Mouse (Mus musculus) lung, adult 18-20 months (tissue): ENCODE data around the gene Klk11.

Source experiments
- DNase-seq, 2 experiments: peaks; one replicate each; pipeline ENCODE4 v3.0.0; 2022; ENCODE audit warnings: mixed read lengths in 2 of 2

Gene Klk11

DNA sequence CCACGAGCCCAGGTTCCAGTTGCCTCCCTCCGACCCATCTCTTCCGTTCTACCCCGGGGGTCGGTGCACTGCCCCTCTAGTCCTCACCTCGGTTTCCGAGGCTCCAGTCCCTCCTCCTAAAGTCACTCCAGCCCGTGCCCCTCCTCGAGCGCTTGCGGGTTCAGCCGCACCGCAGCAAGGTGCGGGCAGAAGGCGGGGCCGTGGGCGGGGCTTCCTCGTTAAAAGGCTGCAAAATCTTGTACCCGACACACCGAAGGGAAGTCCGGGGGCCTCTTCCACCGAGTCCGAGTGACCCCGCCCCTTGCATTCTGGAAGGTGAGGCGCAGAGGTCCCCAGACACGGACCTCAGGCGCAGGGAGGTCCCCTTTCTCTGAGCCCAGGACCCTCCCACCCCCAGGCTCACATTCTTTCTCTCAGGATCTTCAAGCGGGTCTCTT, 22.9 kb downstream of the Klk11 start, which contains the start of gene Klk8:
Gene Klk8, plus strand, starts transcription at position 245 of the 437 bp plus-strand sequence.
- DNase-seq: peak; percentile 33 to 41

GRCm38 (mm10) chr7:43797844-43798462, 23.5 kb downstream of the Klk11 start:
- peak; percentile 17 to 27 for DNase-seq

- DNase-seq: no peak
Measured at GRCm38 (mm10) chr7:43799876-43800275, 25.5 kb downstream of the Klk11 start.

- no peak for DNase-seq
Measured at GRCm38 (mm10) chr7:43810994-43811393, 36.6 kb downstream of the Klk11 start, which contains the start of gene Klk7. Gene Klk7 (plus strand): TSS chr7:43811294.

DNA sequence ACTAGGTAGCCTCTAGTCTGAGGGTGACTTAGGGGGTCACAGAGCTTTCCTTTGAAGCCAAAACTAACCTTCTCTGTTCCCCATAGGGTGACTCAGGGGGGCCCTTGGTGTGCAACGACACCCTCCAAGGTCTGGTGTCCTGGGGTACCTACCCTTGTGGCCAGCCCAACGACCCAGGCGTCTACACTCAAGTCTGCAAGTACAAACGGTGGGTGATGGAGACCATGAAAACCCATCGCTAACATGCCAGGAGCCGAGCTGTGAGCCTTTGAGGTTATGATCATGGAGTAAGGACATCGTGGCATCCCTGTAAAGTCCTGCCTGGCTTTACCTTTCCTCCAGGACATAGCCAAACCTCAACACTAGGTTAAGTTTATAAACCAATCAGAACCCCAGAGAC, 40.8 kb downstream of the Klk11 start:
- DNase-seq: no peak

- DNase-seq: no peak
Measured at GRCm38 (mm10) chr7:43816746-43817145, 42.3 kb downstream of the Klk11 start.

DNA sequence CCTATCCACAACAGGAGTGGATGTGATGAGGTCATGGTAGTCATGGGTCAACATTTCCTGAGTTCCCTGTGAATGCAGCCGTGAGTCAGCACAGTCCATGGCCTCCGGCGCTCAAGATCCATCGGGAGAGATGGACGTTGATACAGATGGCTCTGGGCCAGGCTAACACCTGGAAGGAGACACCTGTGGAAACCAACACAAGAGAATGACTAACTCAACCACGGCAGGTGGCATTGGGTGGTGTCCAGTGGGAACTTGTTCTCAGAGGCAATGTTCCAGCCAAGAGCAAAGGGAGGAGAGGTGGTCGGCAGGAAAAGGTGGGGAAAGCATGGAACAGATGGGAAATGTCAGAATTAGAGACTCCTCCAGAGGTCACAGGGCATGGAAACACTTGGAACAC, 47.2 kb downstream of the Klk11 start:
- no peak for DNase-seq

- DNase-seq: no peak
Measured at GRCm38 (mm10) chr7:43824199-43824598, 49.8 kb downstream of the Klk11 start, which contains the start of gene Klk6. Gene Klk6 (plus strand): TSS chr7:43824499.

- no peak for DNase-seq
Measured at GRCm38 (mm10) chr7:43826056-43826455, 51.7 kb downstream of the Klk11 start.

DNA sequence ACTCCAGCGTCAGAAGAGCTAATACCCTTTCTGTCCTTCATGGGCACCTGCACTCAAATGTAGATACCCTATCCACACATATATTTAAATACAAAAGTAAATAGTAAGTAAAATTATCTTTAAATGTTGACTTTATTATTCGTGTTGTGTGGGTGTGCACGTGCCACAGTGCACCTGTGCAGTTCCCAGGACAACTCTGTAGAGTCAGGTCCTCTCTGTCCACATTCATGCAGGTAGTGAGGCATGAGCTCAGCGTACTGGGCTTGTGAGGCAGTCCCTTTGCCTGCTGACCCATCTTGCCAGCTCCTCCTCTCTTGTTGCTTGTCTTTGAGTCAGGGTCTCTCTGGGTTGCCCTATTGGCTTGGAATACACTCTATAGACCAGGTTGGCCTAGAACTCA, 53.3 kb downstream of the Klk11 start:
- no peak for DNase-seq
